Mouse (Mus musculus): Measurements from ENCODE around the gene Scml4. TPM values are rescaled to one million over a fixed set of nuclear protein-coding genes. Genes with fewer than 3 reads are reported as not detected.
A peak's percentile ranks its signal among the peaks of the same experiment; 100 is the strongest.

Gene Scml4
- polyA plus RNA-seq, 1 experiment = not detected

DNA sequence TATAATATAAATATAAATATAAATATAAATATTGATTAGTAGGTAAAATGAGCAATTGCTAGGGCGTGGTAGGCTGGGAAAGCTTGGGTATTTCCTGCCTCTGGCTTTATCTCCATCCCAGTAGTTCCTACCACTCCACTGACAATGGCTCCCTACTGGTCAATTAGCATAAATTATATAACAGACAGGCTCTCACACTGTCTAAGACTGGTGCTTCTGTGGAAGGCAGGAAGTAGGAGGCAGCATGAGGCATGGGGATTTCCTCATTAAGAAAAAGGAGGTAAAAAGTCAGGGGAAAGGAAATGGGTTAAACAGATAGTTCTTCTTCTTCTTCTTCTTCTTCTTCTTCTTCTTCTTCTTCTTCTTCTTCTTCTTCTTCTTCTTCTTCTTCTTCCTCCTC lies 48.4 kb downstream of the Scml4 start:
- WGBS = 83% methylated on average over 1 of the region's 1 CpGs
- Histone ChIP-seq H3K4me3 (ENCODE audit: insufficient read depth, low read depth, low read length) (no peak overlapping the region), H3K4me1 (ENCODE audit: control insufficient read depth, insufficient read depth, low read length) (peaks cover 7% of the 10 kb centered on the region), H3K27ac (ENCODE audit: insufficient read depth, low read depth, low read length) (no peak overlapping the region)
- no peak for TF ChIP-seq CTCF (IDR thresholded peaks at IDR 0.05; ENCODE audit: insufficient read depth, low read depth, low read length)
- TF ChIP-seq POLR2A (IDR thresholded peaks at IDR 0.05; ENCODE audit: insufficient read depth, low read depth, low read length) = no peak

- no peak overlapping the region for H3K4me3 ChIP-seq (ENCODE audit: insufficient read depth, low read depth, low read length)
- no peak overlapping the region for H3K27ac ChIP-seq (ENCODE audit: insufficient read depth, low read depth, low read length)
- peaks cover 7% of the 10 kb centered on the region for H3K4me1 ChIP-seq (ENCODE audit: control insufficient read depth, insufficient read depth, low read length)
- 80% methylated on average over 4 of the region's 4 CpGs for WGBS
- TF ChIP-seq CTCF (IDR thresholded peaks at IDR 0.05; ENCODE audit: insufficient read depth, low read depth, low read length) (no peak), POLR2A (IDR thresholded peaks at IDR 0.05; ENCODE audit: insufficient read depth, low read depth, low read length) (no peak)
These were observed 50.4 kb downstream of the Scml4 start for GRCm38 (mm10) chr10:42910567-42910966.

- WGBS = 65% methylated on average over 10 of the region's 10 CpGs
- Histone ChIP-seq H3K4me3 (ENCODE audit: insufficient read depth, low read depth, low read length) (no peak overlapping the region), H3K4me1 (ENCODE audit: control insufficient read depth, insufficient read depth, low read length) (peaks cover 7% of the 10 kb centered on the region), H3K27ac (ENCODE audit: insufficient read depth, low read depth, low read length) (peak overlapping the region; percentile 75)
- no peak for TF ChIP-seq CTCF (IDR thresholded peaks at IDR 0.05; ENCODE audit: insufficient read depth, low read depth, low read length)
- TF ChIP-seq POLR2A (IDR thresholded peaks at IDR 0.05; ENCODE audit: insufficient read depth, low read depth, low read length) = no peak
These were observed 51.9 kb downstream of the Scml4 start for GRCm38 (mm10) chr10:42912056-42912455.

DNA sequence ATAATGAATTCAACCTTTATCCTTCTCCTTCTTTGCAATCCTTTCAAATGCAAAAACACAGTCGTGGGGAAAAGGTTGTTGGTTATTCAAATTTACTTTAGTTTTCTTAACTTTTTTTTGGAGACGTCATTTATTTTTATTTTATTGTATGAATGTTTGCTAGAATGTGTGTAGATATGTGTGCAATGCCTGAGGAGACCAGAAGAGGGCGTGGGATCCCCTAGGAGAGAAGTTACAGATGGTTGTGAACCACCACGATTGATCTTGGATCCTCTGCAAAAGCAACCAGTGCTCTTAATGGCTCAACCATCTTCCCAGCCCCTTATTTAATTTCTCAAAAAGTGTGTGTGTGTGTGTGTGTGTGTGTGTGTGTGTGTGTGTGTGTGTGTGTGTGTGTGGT lies 53.0 kb downstream of the Scml4 start:
- 48% methylated on average over 4 of the region's 4 CpGs for WGBS
- no peak overlapping the region for H3K4me3 ChIP-seq (ENCODE audit: insufficient read depth, low read depth, low read length)
- H3K4me1 ChIP-seq (ENCODE audit: control insufficient read depth, insufficient read depth, low read length) = peaks cover 7% of the 10 kb centered on the region
- no peak overlapping the region for H3K27ac ChIP-seq (ENCODE audit: insufficient read depth, low read depth, low read length)
- TF ChIP-seq POLR2A (IDR thresholded peaks at IDR 0.05; ENCODE audit: insufficient read depth, low read depth, low read length) (no peak), CTCF (IDR thresholded peaks at IDR 0.05; ENCODE audit: insufficient read depth, low read depth, low read length) (no peak)

- TF ChIP-seq POLR2A (IDR thresholded peaks at IDR 0.05; ENCODE audit: insufficient read depth, low read depth, low read length) = no peak
- no peak for TF ChIP-seq CTCF (IDR thresholded peaks at IDR 0.05; ENCODE audit: insufficient read depth, low read depth, low read length)
- 54% methylated on average over 6 of the region's 6 CpGs for WGBS
- peaks cover 7% of the 10 kb centered on the region for H3K4me1 ChIP-seq (ENCODE audit: control insufficient read depth, insufficient read depth, low read length)
These were observed 54.0 kb downstream of the Scml4 start for GRCm38 (mm10) chr10:42914146-42914545.

DNA sequence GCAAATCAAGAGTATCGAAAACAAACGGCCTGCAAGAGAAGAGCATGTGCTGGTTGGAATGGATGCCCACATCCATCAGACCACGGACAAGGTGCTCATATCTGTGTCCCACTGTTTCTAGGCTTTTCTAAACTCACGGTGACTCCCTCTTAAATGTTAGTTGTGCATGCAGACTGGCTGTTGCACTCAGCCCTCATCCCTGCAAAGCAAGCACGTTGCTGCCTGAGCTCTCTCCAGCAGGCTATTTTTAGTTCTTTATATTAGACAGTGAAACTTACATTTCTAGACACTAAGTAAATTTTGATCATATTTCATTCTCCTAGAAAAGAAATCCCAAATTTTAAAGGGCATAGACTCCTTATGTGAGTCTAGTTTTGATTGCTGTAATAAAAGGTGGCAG lies 57.2 kb downstream of the Scml4 start:
- no peak for TF ChIP-seq CTCF (IDR thresholded peaks at IDR 0.05; ENCODE audit: insufficient read depth, low read depth, low read length)
- TF ChIP-seq POLR2A (IDR thresholded peaks at IDR 0.05; ENCODE audit: insufficient read depth, low read depth, low read length) = no peak
- no peak overlapping the region for H3K27ac ChIP-seq (ENCODE audit: insufficient read depth, low read depth, low read length)
- no peak overlapping the region for H3K4me3 ChIP-seq (ENCODE audit: insufficient read depth, low read depth, low read length)
- WGBS = 46% methylated on average over 5 of the region's 5 CpGs
- peaks cover 5% of the 10 kb centered on the region; the same call in 1 of the 2 replicates for H3K4me1 ChIP-seq (ENCODE audit: control insufficient read depth, insufficient read depth, low read length)

More at GRCm38 (mm10) chr10:42914146-42914545, 54.0 kb downstream of the Scml4 start:
- Histone ChIP-seq H3K4me3 (ENCODE audit: insufficient read depth, low read depth, low read length) (no peak overlapping the region), H3K27ac (ENCODE audit: insufficient read depth, low read depth, low read length) (no peak overlapping the region)

- Histone ChIP-seq H3K27ac (ENCODE audit: insufficient read depth, low read depth, low read length) (no peak overlapping the region), H3K4me1 (ENCODE audit: control insufficient read depth, insufficient read depth, low read length) (0 out of 2 replicates have a peak, but pooled peaks cover 3% of the 10 kb centered on the region), H3K4me3 (ENCODE audit: insufficient read depth, low read depth, low read length) (no peak overlapping the region)
- TF ChIP-seq CTCF (IDR thresholded peaks at IDR 0.05; ENCODE audit: insufficient read depth, low read depth, low read length) = no peak
- no peak for TF ChIP-seq POLR2A (IDR thresholded peaks at IDR 0.05; ENCODE audit: insufficient read depth, low read depth, low read length)
- 91% methylated on average over 12 of the region's 12 CpGs for WGBS
These were observed 59.6 kb downstream of the Scml4 start for GRCm38 (mm10) chr10:42919786-42920185.

DNA sequence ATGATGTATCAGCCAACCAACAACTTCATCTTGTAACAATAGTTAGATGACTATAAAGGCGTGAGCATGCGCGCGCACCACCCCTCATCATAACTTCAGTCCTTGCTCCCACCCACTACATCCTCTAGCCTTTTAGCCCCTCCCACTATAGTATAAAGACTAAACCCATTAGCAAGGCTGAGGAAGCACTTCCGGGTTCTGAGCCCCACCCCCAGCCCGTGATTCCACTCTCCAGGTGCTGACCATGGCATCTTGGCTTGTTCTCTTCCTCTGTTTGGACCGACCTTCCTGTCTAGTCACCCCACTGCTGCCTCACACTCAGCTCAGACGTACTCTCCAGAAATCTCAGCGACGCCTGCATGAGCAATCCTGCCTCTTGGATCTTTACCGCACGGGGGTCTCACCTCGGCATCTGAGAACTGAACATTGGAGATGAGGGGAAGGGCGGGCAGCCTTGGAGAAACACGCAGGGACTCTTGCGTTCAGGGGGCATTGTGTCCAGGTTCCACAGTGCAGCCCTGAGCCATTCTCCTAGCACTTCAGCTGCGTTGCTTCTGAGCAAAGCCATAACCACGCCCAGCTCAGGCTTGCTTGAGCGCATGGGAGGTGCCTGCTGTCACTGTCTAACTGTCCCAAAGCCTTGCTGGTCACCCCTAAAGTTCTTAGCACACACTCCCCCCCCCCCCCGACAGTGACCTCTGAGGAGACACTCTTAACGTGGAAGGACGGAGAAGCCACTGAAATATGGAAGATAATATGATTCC lies 65.1 kb downstream of the Scml4 start:
- H3K4me1 ChIP-seq (ENCODE audit: control insufficient read depth, insufficient read depth, low read length) = 0 out of 2 replicates have a peak, but pooled peaks cover 3% of the 10 kb centered on the region
- no peak overlapping the region for H3K4me3 ChIP-seq (ENCODE audit: insufficient read depth, low read depth, low read length)
- TF ChIP-seq POLR2A (IDR thresholded peaks at IDR 0.05; ENCODE audit: insufficient read depth, low read depth, low read length) (no peak), CTCF (IDR thresholded peaks at IDR 0.05; ENCODE audit: insufficient read depth, low read depth, low read length) (no peak)
- H3K27ac ChIP-seq (ENCODE audit: insufficient read depth, low read depth, low read length) = no peak overlapping the region
- WGBS = 85% methylated on average over 22 of the region's 22 CpGs

DNA sequence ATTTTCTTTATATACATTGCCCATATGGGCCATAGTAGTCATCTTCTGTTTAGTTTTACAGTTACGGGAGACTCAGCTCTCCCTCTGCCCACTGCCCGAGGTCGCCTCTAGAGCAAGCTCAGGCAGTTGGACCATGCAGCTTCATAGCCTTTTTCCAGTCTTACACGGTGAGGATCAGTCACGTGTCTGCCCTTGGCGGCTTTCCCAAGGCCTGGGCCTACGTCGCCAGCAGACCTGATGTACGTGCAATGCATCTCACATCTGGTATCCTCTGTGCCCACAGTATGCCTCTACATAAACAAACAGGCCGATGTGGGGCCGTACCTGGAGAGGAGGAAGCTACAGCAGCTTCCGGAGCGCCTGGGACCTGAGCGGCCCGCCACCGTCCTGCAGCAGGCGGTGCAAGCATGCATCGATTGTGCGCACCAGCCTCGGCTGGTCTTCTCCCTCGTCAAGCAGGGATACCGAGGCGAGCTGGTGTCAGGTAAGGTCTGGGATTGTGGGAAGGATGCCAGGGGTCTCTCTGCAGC lies 70.0 kb downstream of the Scml4 start:
- peaks cover 9% of the 10 kb centered on the region for H3K4me1 ChIP-seq (ENCODE audit: control insufficient read depth, insufficient read depth, low read length)
- WGBS = 96% methylated on average over 23 of the region's 23 CpGs
- no peak overlapping the region for H3K27ac ChIP-seq (ENCODE audit: insufficient read depth, low read depth, low read length)
- no peak overlapping the region for H3K4me3 ChIP-seq (ENCODE audit: insufficient read depth, low read depth, low read length)
- TF ChIP-seq CTCF (IDR thresholded peaks at IDR 0.05; ENCODE audit: insufficient read depth, low read depth, low read length) (no peak), POLR2A (IDR thresholded peaks at IDR 0.05; ENCODE audit: insufficient read depth, low read depth, low read length) (no peak)
